Mouse (Mus musculus) lung, adult 2 months (tissue): ENCODE data around the gene Ifi209. TPM values are rescaled to one million over a fixed set of nuclear protein-coding genes. Genes with fewer than 3 reads are reported as not detected.

ENCODE experiments used
- DNase-seq: peaks from one replicate; pipeline ENCODE4 v3.0.0; 2022
- H3K4me1 ChIP-seq: fragments of 200-500 bp; 2 replicates; pipeline ENCODE4 v1.6.1; 2011; ENCODE audit warnings: low read length; ENCODE audit not compliant: control insufficient read depth, insufficient read depth
- H3K4me3 ChIP-seq: fragments of 200-500 bp; replicated peaks from 2 replicates; pipeline ENCODE3; 2011; ENCODE audit warnings: low read depth, mild to moderate bottlenecking, control low read depth, low read length; ENCODE audit errors: extremely low read depth
- CTCF ChIP-seq: fragments of 200-500 bp; IDR thresholded peaks from 2 replicates; pipeline ENCODE4 v1.5.1; 2011; ENCODE audit warnings: mild to moderate bottlenecking, low read length, control low read depth; ENCODE audit not compliant: insufficient read depth
- POLR2A ChIP-seq: fragments of 200-500 bp; IDR thresholded peaks from 2 replicates; pipeline ENCODE4 v1.6.1; 2011; ENCODE audit warnings: low read depth, mild to moderate bottlenecking, control low read depth, low read length, borderline replicate concordance; ENCODE audit errors: extremely low read depth
- WGBS: fragments of 180-500 bp; shearing (Covaris S2); methylation state at CpG from one replicate; pipeline ENCODE4 v1.1.7; 2018; 5-methylcytosine and 5-hydroxymethylcytosine counted together
- polyA plus RNA-seq: library from polyadenylated mRNA; depleted of rRNA; stranded (reverse); fragments of >200 nt; gene quantifications from 2 replicates; pipeline ENCODE4 v1.2.3, GENCODE M21; 2012; rRNA removed

The Ifi209 gene
- polyA plus RNA-seq, 1 experiment = 1.1 TPM

GRCm38 (mm10) chr1:173694270-173694669, 63.6 kb downstream of the Ifi209 start:
- TF ChIP-seq CTCF (no peak), POLR2A (no peak)
- no peak for DNase-seq
- 85% methylated on average over 1 of the region's 1 CpGs for WGBS
- Histone ChIP-seq H3K4me3 (no peak overlapping the region), H3K4me1 (no peaks in the 10 kb centered on the region)

Other genes with a start within 250 kb of the Ifi209 start
- 1.6 and 4.0 TPM in 2 replicates for gene Ifi206, start 139.9 kb upstream of the Ifi209 start, polyA plus RNA-seq
- gene Ifi214, start 95.0 kb upstream of the Ifi209 start, polyA plus RNA-seq = 0.14 and 0.19 TPM in 2 replicates
- gene Ifi213, start 31.6 kb upstream of the Ifi209 start, polyA plus RNA-seq = 4.1 and 10.0 TPM in 2 replicates
- gene Ifi208, start 42.8 kb downstream of the Ifi209 start, polyA plus RNA-seq = 5.5 and 13.8 TPM in 2 replicates
- gene Ifi207, start 110.8 kb downstream of the Ifi209 start, polyA plus RNA-seq = 2.4 and 5.2 TPM in 2 replicates
- gene Ifi204, start 136.0 kb downstream of the Ifi209 start, polyA plus RNA-seq = 0.54 and 0.83 TPM in 2 replicates